ENCODE assay signal across 9 mouse cellular contexts in genomic region chr11:35451636-35452035, GRCm38 (mm10).
DNase-seq lines count a peak whose midpoint lies in the region; ATAC-seq lines count a peak whose summit lies in the region.
"Had no signal": no experiment of that assay in that cellular context is flagged by ENCODE, and none has a peak within 500 bp of the region (broad histone marks: within the 10 kb centered on the region; RNA-seq: fewer than 3 reads in every experiment).

No protein-coding gene starts in this region.

- peaks cover 22% of the 10 kb centered on the region for H3K27me3 ChIP-seq in neural tube, embryonic 15.5 days (replicated peaks)
- no peaks in the 10 kb centered on the region for H3K27me3 ChIP-seq in liver, embryonic 13.5 days

- no peak overlapping the region for H3K27ac ChIP-seq in neural tube, embryonic 15.5 days (replicated peaks)
- no peak overlapping the region for H3K27ac ChIP-seq in liver, embryonic 13.5 days
- H3K27ac ChIP-seq: embryonic facial prominence, embryonic 13.5 days had no signal

- WGBS in neural tube, embryonic 15.5 days, result 31% methylated on average over 4 of the region's 4 CpGs
- 36% methylated on average over 4 of the region's 4 CpGs for WGBS in liver, embryonic 13.5 days (ENCODE audit: insufficient replicate concordance)

- H3K4me2 ChIP-seq in neural tube, embryonic 15.5 days, result no peak overlapping the region
- no peak overlapping the region for H3K4me2 ChIP-seq in liver, embryonic 13.5 days
- H3K4me2 ChIP-seq: embryonic facial prominence, embryonic 13.5 days had no signal

- peak; percentile 86 for DNase-seq in neural tube, embryonic 10.5 days (ENCODE audit: extremely low spot score, low spot score)
- peak; percentile 81 to 86 for DNase-seq in cerebellum, postnatal 25 days
- DNase-seq in gastrocnemius, adult 18-20 months (ENCODE audit: low spot score), result peak; percentile 54
- peak; percentile 86 for DNase-seq in kidney, postnatal 10 days
- peak; percentile 8 for DNase-seq in liver, embryonic 13.5 days
- DNase-seq in ovary, postnatal 14 days (ENCODE audit: low spot score), result peak; percentile 71
- DNase-seq in thymus, postnatal 14 days, result peak; percentile 65

- no peak for ATAC-seq in neural tube, embryonic 15.5 days (ENCODE audit: low FRiP score)
- ATAC-seq in liver, embryonic 13.5 days (ENCODE audit: low read depth), result no peak

- H3K4me3 ChIP-seq in neural tube, embryonic 15.5 days (replicated peaks), result no peak overlapping the region
- no peak overlapping the region for H3K4me3 ChIP-seq in liver, embryonic 13.5 days (replicated peaks)
- H3K4me3 ChIP-seq: embryonic facial prominence, embryonic 13.5 days had no signal

- H3K4me1 ChIP-seq in neural tube, embryonic 15.5 days, result peaks cover 17% of the 10 kb centered on the region
- H3K4me1 ChIP-seq in liver, embryonic 13.5 days (replicated peaks), result no peaks in the 10 kb centered on the region

- no peaks in the 10 kb centered on the region for H3K36me3 ChIP-seq in neural tube, embryonic 15.5 days
- no peaks in the 10 kb centered on the region for H3K36me3 ChIP-seq in liver, embryonic 13.5 days
- H3K36me3 ChIP-seq: embryonic facial prominence, embryonic 13.5 days had no signal

- H3K9me3 ChIP-seq in neural tube, embryonic 15.5 days (replicated peaks), result no peaks in the 10 kb centered on the region
- no peaks in the 10 kb centered on the region for H3K9me3 ChIP-seq in liver, embryonic 13.5 days (replicated peaks)
- H3K9me3 ChIP-seq: embryonic facial prominence, embryonic 13.5 days had no signal

- no peak overlapping the region for H3K9ac ChIP-seq in neural tube, embryonic 15.5 days (replicated peaks)
- H3K9ac ChIP-seq in liver, embryonic 13.5 days, result no peak overlapping the region
- H3K9ac ChIP-seq: embryonic facial prominence, embryonic 13.5 days had no signal

Comparison
In these comparisons a context has a peak if more than half of its experiments do, and no peak if none do; other contexts are left out.
1. DNase-seq: peak in every context shown above with its lines; median percentile 86 in neural tube, embryonic 10.5 days; 86 in kidney, postnatal 10 days; 84 in cerebellum, postnatal 25 days; 71 in ovary, postnatal 14 days; 65 in thymus, postnatal 14 days; 54 in gastrocnemius, adult 18-20 months; 8 in liver, embryonic 13.5 days.